Mouse (Mus musculus): ENCODE results near the gene Coro1a. TPM values are rescaled to one million over a fixed set of nuclear protein-coding genes. Genes with fewer than 3 reads are reported as not detected.
A peak's percentile ranks its signal among the peaks of the same experiment; 100 is the strongest.
"Not testable (repeated sequence)": the region's sequence is repeated elsewhere in the genome, so short reads cannot be mapped to it uniquely, and the experiment has no call there.

Coro1a gene
- polyA plus RNA-seq, 1 experiment, result 668 TPM

DNA sequence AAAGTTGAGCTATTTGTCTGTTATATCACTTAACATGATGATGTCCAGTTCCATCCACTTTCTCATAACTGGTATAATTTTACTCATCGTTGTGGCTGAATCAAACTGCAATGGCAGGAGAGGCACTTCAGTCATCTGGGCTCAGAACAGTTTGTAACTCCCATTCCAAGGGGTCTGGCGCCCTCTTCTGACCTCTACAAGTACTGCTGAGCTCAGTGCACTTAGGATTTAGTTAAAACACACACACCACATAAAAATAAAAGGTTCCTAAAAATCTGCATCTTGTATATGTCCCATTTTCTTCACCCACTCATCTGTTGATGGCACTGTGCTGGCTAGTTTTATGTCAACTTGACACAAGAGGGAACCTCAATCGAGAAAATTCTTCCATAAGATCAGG, 14.3 kb downstream of the Coro1a start:
- Histone ChIP-seq H3K4me3 (ENCODE audit: insufficient read depth, low read length) (no peak overlapping the region), H3K27ac (ENCODE audit: insufficient read depth, low read depth, low read length) (no peak overlapping the region), H3K4me1 (ENCODE audit: control insufficient read depth, insufficient read depth, low read length) (peaks cover 17% of the 10 kb centered on the region)
- TF ChIP-seq POLR2A (IDR thresholded peaks at IDR 0.05; ENCODE audit: borderline replicate concordance, low read depth, low read length) (no peak), CTCF (IDR thresholded peaks at IDR 0.05; ENCODE audit: low read depth, low read length) (peak; percentile 45)

DNA sequence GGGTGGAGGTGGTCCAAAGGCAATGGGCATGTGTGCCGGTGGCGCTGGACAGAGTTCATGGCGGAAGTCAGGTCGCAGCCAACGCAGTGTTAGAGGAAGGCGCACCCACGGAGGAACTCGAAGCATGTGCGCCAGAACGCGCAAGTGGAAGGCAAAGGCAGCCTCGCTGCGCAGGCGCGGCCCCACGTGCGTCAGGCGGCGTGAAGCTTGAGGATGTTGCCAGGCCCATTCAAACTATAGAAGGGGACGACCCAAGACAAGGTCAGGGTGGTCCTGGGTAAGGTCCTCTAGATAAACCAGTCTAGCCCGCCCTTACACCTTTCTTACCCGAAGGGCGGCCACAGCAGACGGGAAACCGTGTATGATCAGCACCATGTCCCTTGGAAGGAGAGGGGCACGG, 15.2 kb downstream of the Coro1a start:
- TF ChIP-seq CTCF (IDR thresholded peaks at IDR 0.05; ENCODE audit: low read depth, low read length), result no peak
- no peak for TF ChIP-seq POLR2A (IDR thresholded peaks at IDR 0.05; ENCODE audit: borderline replicate concordance, low read depth, low read length)
- no peak overlapping the region for H3K4me3 ChIP-seq (ENCODE audit: insufficient read depth, low read length)
- no peak overlapping the region for H3K27ac ChIP-seq (ENCODE audit: insufficient read depth, low read depth, low read length)
- H3K4me1 ChIP-seq (ENCODE audit: control insufficient read depth, insufficient read depth, low read length), result peaks cover 12% of the 10 kb centered on the region

DNA sequence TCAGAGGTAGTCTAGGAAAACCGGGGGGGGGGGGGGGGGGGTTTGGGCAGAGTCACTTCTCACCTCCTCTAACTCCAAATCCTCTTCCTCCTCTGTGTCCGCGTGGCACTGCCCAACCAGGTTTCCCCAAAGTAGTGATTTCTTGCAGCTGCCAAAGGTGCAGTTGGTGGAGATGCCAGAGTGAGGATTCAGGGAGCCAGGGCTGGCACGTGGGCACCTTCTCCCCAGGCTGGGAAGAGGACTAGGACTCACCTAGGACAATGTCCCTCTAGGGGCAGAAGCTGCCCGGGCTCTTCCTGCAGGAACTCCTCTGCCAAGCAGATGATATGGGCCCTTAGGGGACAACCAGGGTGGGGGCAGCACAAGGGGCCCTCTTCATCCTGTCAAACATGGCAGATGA, 15.9 kb downstream of the Coro1a start:
- H3K4me3 ChIP-seq (ENCODE audit: insufficient read depth, low read length), result no peak overlapping the region
- peaks cover 9% of the 10 kb centered on the region for H3K4me1 ChIP-seq (ENCODE audit: control insufficient read depth, insufficient read depth, low read length)
- H3K27ac ChIP-seq (ENCODE audit: insufficient read depth, low read depth, low read length), result no peak overlapping the region
- TF ChIP-seq CTCF (IDR thresholded peaks at IDR 0.05; ENCODE audit: low read depth, low read length) (no peak), POLR2A (IDR thresholded peaks at IDR 0.05; ENCODE audit: borderline replicate concordance, low read depth, low read length) (no peak)

DNA sequence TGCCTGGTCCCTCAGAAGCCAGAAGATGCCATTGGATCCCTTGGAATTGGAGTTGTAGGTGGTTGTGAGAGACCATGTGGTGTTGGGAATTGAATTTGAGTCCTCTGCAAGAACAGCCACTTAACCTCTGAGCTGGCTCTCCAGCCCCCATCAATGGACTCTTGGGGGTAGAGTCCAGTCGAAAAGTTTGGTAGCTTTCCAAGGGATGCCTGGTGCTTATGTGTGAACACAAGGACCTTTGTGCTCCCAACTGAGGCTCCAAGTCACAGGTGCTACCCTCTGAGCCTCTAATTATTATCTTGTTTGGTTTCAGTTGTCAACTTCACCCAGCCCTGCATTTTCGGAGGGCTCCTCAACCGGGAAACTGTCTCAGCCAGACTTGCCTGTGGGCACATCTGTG, 16.9 kb downstream of the Coro1a start:
- TF ChIP-seq CTCF (IDR thresholded peaks at IDR 0.05; ENCODE audit: low read depth, low read length) (no peak), POLR2A (IDR thresholded peaks at IDR 0.05; ENCODE audit: borderline replicate concordance, low read depth, low read length) (no peak)
- peaks cover 9% of the 10 kb centered on the region for H3K4me1 ChIP-seq (ENCODE audit: control insufficient read depth, insufficient read depth, low read length)
- no peak overlapping the region for H3K4me3 ChIP-seq (ENCODE audit: insufficient read depth, low read length)
- no peak overlapping the region for H3K27ac ChIP-seq (ENCODE audit: insufficient read depth, low read depth, low read length)

DNA sequence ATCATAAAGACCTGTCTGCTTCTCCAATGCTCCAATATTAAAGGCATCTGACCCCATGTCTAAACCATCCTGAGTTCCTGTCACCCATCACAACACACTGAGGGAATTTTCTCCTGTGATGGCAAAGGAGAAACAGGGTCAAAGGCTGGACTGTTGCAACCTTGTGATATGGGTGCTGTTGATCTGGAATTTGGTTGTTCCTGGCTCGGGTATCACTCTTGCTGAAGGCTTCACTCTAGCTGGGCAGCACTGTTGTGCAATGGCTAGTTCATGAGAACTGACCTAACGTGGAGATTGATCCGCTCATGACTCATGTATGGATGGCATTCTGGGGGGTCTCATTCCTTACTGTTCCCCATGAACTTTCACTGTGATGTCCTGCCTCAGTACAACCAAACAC, 18.6 kb downstream of the Coro1a start:
- H3K27ac ChIP-seq (ENCODE audit: insufficient read depth, low read depth, low read length), result no peak overlapping the region
- peaks cover 3% of the 10 kb centered on the region for H3K4me1 ChIP-seq (ENCODE audit: control insufficient read depth, insufficient read depth, low read length)
- H3K4me3 ChIP-seq (ENCODE audit: insufficient read depth, low read length), result no peak overlapping the region
- TF ChIP-seq CTCF (IDR thresholded peaks at IDR 0.05; ENCODE audit: low read depth, low read length), result no peak
- no peak for TF ChIP-seq POLR2A (IDR thresholded peaks at IDR 0.05; ENCODE audit: borderline replicate concordance, low read depth, low read length)

DNA sequence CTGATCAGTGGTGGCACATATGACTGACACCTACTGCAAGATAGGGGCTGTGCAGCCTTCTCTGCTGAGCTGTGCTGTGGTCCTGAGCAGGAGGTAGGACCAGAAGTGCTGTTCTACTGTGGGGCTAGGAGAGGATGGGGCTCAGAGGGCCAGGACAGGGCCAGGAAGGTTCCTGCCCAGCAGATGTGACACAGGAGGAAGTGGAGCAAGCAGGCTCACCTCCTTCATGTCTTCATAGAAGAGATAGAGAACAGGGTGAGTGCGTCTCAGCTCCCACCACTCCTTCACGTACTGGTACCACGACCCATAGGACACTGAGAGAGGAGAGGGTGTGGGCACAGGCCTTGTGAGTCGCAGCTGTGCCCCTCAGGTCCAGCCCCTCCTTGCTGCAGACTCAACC, 19.4 kb downstream of the Coro1a start:
- H3K4me1 ChIP-seq (ENCODE audit: control insufficient read depth, insufficient read depth, low read length), result not testable (repeated sequence)

DNA sequence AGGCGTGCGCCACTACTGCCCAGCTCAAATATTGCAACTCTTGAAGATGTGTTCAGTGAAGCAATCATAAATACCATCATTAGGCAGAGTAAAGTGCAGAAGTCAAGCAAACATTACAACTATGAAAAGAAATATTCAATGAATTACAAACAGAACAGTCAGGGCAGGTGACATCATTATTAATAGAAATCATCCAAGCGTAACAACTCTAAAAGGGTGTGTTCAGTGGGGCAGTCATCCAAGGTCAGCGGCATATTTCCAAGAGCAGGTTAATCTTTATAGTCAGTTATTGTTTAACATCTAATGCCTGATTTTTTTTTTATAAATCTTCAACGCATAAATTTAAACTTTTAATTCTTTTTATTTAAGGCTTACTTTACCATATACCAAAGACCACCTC, 26.4 kb downstream of the Coro1a start:
- Histone ChIP-seq H3K4me3 (ENCODE audit: insufficient read depth, low read length) (no peak overlapping the region), H3K4me1 (ENCODE audit: control insufficient read depth, insufficient read depth, low read length) (peaks cover 12% of the 10 kb centered on the region), H3K27ac (ENCODE audit: insufficient read depth, low read depth, low read length) (no peak overlapping the region)
- TF ChIP-seq CTCF (IDR thresholded peaks at IDR 0.05; ENCODE audit: low read depth, low read length) (no peak), POLR2A (IDR thresholded peaks at IDR 0.05; ENCODE audit: borderline replicate concordance, low read depth, low read length) (no peak)

More for the DNA sequence above, 19.4 kb downstream of the Coro1a start:
- H3K27ac ChIP-seq (ENCODE audit: insufficient read depth, low read depth, low read length); H3K4me3 ChIP-seq (ENCODE audit: insufficient read depth, low read length): not testable (repeated sequence)

DNA sequence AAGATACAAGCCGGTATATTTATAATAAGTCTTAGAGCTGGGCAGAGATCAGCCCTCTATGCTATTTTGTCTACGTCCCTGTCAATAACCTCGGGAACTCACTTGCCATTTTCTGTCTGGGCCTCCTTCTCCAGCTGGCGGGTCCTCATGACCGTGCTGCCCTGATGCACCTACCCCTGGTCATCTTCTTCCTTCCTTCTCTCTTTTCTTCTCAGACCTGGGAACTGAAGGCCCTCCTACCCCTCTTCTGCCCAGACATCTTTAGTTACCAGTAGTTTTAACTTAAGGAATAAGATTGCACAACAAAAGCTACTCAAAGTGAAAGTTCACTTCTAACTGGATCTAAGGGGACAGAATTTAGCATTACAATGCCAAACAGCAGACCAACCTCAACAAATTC, 27.9 kb downstream of the Coro1a start:
- Histone ChIP-seq H3K27ac (ENCODE audit: insufficient read depth, low read depth, low read length) (no peak overlapping the region), H3K4me3 (ENCODE audit: insufficient read depth, low read length) (no peak overlapping the region), H3K4me1 (ENCODE audit: control insufficient read depth, insufficient read depth, low read length) (peaks cover 22% of the 10 kb centered on the region)
- TF ChIP-seq POLR2A (IDR thresholded peaks at IDR 0.05; ENCODE audit: borderline replicate concordance, low read depth, low read length), result no peak
- no peak for TF ChIP-seq CTCF (IDR thresholded peaks at IDR 0.05; ENCODE audit: low read depth, low read length)

DNA sequence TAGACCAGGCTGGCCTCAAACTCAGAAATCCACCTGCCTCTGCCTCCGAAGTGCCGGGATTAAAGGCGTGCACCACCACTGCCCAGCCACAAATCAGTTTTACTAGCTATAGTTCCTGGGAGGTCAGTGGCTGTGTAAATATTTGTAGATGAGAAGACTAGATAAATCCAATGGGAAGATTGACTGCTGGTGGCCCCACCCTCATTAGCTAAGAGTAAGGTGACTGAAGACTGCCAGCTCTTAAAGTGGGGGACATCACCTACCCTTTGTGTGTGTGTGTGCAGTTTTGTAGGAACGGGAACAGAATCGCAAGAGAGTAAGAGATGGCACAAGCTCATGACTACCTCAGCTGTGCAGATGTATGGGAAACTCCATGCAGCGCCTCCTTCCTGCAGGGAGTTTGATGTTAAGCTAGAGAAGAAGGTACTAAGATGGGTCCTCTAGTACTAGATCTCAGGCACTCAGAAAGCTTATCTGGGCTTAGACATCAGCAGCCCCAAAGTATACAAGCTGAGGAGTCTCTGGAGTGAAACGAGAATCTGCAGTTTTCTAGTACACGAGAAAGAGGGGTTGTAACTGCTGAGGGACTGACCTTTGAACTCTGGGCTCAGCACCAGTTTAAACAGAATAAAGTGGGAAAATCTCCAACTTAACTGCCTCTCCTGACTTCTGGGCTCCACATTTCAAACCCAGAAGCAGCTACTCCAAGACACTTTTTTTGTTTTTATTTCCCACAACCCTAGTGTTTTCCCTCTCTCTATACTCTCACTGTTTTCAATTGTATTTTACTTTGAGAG, 28.8 kb downstream of the Coro1a start:
- peaks cover 22% of the 10 kb centered on the region for H3K4me1 ChIP-seq (ENCODE audit: control insufficient read depth, insufficient read depth, low read length)
- H3K4me3 ChIP-seq (ENCODE audit: insufficient read depth, low read length), result no peak overlapping the region
- no peak for TF ChIP-seq CTCF (IDR thresholded peaks at IDR 0.05; ENCODE audit: low read depth, low read length)
- TF ChIP-seq POLR2A (IDR thresholded peaks at IDR 0.05; ENCODE audit: borderline replicate concordance, low read depth, low read length), result no peak
- no peak overlapping the region for H3K27ac ChIP-seq (ENCODE audit: insufficient read depth, low read depth, low read length)

DNA sequence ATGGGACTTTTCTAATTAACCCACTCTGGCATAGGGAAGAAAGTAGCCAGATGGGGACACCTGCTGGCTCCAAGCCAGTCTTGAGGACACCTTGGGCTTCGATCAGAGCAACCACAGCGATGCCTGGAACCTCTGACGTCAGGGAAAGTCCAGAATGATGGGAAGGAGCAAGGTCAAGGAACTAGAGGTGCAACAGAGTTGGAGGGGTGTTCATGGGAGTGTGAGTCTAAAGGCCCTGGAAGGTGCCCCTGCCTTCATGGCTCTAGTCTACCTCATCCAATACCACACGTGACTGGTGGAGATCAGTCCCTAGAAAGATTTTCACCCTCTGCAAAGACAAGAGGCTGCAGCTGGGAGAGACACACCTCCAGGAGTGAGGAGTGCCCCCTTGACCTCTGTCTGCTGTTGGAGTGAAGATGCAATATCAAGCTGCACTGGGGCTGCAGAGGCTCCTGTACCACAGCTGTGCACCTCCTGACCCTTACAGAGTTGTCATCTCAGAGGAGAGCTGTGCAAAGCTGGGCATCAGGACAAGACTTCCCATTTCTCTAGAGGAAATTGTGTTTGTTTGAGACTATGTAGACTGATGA, 30.9 kb downstream of the Coro1a start:
- H3K27ac ChIP-seq (ENCODE audit: insufficient read depth, low read depth, low read length), result peak overlapping the region; percentile 68

More for the DNA sequence above, 30.9 kb downstream of the Coro1a start:
- TF ChIP-seq CTCF (IDR thresholded peaks at IDR 0.05; ENCODE audit: low read depth, low read length), result no peak
- TF ChIP-seq POLR2A (IDR thresholded peaks at IDR 0.05; ENCODE audit: borderline replicate concordance, low read depth, low read length), result no peak
- Histone ChIP-seq H3K4me1 (ENCODE audit: control insufficient read depth, insufficient read depth, low read length) (peaks cover 22% of the 10 kb centered on the region), H3K4me3 (ENCODE audit: insufficient read depth, low read length) (no peak overlapping the region)
